In genomic region chr4:129462118-129462517, GRCm38 (mm10) we compare ENCODE assay signal across 7 mouse cellular contexts. TPM values are rescaled to one million over a fixed set of nuclear protein-coding genes. Genes with fewer than 3 reads are reported as not detected.
DNase-seq lines count a peak whose midpoint lies in the region; ATAC-seq lines count a peak whose summit lies in the region.

No protein-coding gene starts in this region.

- H3K9ac ChIP-seq in neural tube, embryonic 11.5 days (ENCODE audit: low read length): peak overlapping the region; percentile 66
- peak overlapping the region; percentile 61 for H3K9ac ChIP-seq in embryonic facial prominence, embryonic 11.5 days (replicated peaks; ENCODE audit: low read length)
- H3K9ac ChIP-seq in midbrain, embryonic 16.5 days (ENCODE audit: low read depth, low read length): peak overlapping the region; percentile 91

- peak overlapping the region; percentile 95 for H3K4me3 ChIP-seq in neural tube, embryonic 11.5 days (ENCODE audit: low read depth, low read length)
- H3K4me3 ChIP-seq in embryonic facial prominence, embryonic 11.5 days (ENCODE audit: low read depth, low read length): peak overlapping the region; percentile 74
- H3K4me3 ChIP-seq in midbrain, embryonic 16.5 days (ENCODE audit: low read depth, low read length): peak overlapping the region; percentile 93

- DNase-seq in neural tube, embryonic 11.5 days (ENCODE audit: low spot score): no peak
- DNase-seq in neural tube, embryonic 10.5 days (ENCODE audit: extremely low spot score, low spot score): no peak
- DNase-seq in embryonic facial prominence, embryonic 11.5 days (ENCODE audit: low spot score): no peak
- peak; percentile 14 for DNase-seq in kidney, adult 18-20 months
- DNase-seq in frontal cortex, postnatal 36 days (ENCODE audit: low spot score in 2 of 2): no peak
- no peak for DNase-seq in urinary bladder, postnatal 25 days (ENCODE audit: low spot score)

- ATAC-seq in neural tube, embryonic 11.5 days (ENCODE audit: insufficient read depth, low FRiP score, low TSS enrichment): no peak
- ATAC-seq in embryonic facial prominence, embryonic 11.5 days (replicated peaks; ENCODE audit: insufficient number of reproducible peaks, low FRiP score, low TSS enrichment, low read depth): no peak
- ATAC-seq in midbrain, embryonic 16.5 days: no peak

- 48% methylated on average over 3 of the region's 3 CpGs for WGBS in neural tube, embryonic 11.5 days
- 43% methylated on average over 3 of the region's 3 CpGs for WGBS in embryonic facial prominence, embryonic 11.5 days
- WGBS in midbrain, embryonic 16.5 days: 44% methylated on average over 3 of the region's 3 CpGs

- H3K27me3 ChIP-seq in neural tube, embryonic 11.5 days (ENCODE audit: control insufficient read depth, insufficient read depth, low read length): no peaks in the 10 kb centered on the region
- no peaks in the 10 kb centered on the region for H3K27me3 ChIP-seq in embryonic facial prominence, embryonic 11.5 days (ENCODE audit: control insufficient read depth, insufficient read depth, low read length)
- no peaks in the 10 kb centered on the region for H3K27me3 ChIP-seq in midbrain, embryonic 16.5 days (ENCODE audit: control insufficient read depth, insufficient read depth, low read depth, low read length)

- peaks cover 3% of the 10 kb centered on the region for H3K36me3 ChIP-seq in neural tube, embryonic 11.5 days (ENCODE audit: control insufficient read depth, insufficient read depth, low read length)
- peaks cover 3% of the 10 kb centered on the region for H3K36me3 ChIP-seq in embryonic facial prominence, embryonic 11.5 days (replicated peaks; ENCODE audit: control insufficient read depth, insufficient read depth, low read depth, low read length)
- H3K36me3 ChIP-seq in midbrain, embryonic 16.5 days (ENCODE audit: control insufficient read depth, insufficient read depth, low read length): peaks cover 19% of the 10 kb centered on the region

- H3K4me1 ChIP-seq in neural tube, embryonic 11.5 days (ENCODE audit: control insufficient read depth, insufficient read depth, low read length): peaks cover 6% of the 10 kb centered on the region; the same call in 1 of the 2 replicates
- H3K4me1 ChIP-seq in embryonic facial prominence, embryonic 11.5 days (ENCODE audit: control insufficient read depth, insufficient read depth, low read length): no peaks in the 10 kb centered on the region
- peaks cover 8% of the 10 kb centered on the region for H3K4me1 ChIP-seq in midbrain, embryonic 16.5 days (ENCODE audit: control insufficient read depth, insufficient read depth, low read length)

- H3K27ac ChIP-seq in neural tube, embryonic 11.5 days (ENCODE audit: low read depth, low read length): no peak overlapping the region
- H3K27ac ChIP-seq in embryonic facial prominence, embryonic 11.5 days (replicated peaks; ENCODE audit: low read depth, low read length): no peak overlapping the region
- peak overlapping the region; percentile 71; the same call in 1 of the 2 replicates for H3K27ac ChIP-seq in midbrain, embryonic 16.5 days (ENCODE audit: low read length)

- H3K9me3 ChIP-seq in neural tube, embryonic 11.5 days (ENCODE audit: control insufficient read depth, low read length): no peaks in the 10 kb centered on the region
- H3K9me3 ChIP-seq in embryonic facial prominence, embryonic 11.5 days (replicated peaks; ENCODE audit: control insufficient read depth, low read length): no peaks in the 10 kb centered on the region
- no peaks in the 10 kb centered on the region for H3K9me3 ChIP-seq in midbrain, embryonic 16.5 days (replicated peaks; ENCODE audit: control insufficient read depth, low read length, poor library complexity, severe bottlenecking)

- peak overlapping the region; percentile 69 for H3K4me2 ChIP-seq in neural tube, embryonic 11.5 days (ENCODE audit: low read depth)
- H3K4me2 ChIP-seq in embryonic facial prominence, embryonic 11.5 days (ENCODE audit: low read depth, low read length): peak overlapping the region; percentile 76
- peak overlapping the region; percentile 82 for H3K4me2 ChIP-seq in midbrain, embryonic 16.5 days (ENCODE audit: low read length)

RNA-seq across cellular contexts. Expression of gene Bsdc1, which starts 0.7 kb away (rescaled TPM):
- polyA plus RNA-seq in neural tube, embryonic 11.5 days (2014; fragmentation: Nextera tagmentation; extraction: Ambion mirVana): 27.6 and 31.7 TPM in 2 replicates
- polyA plus RNA-seq in embryonic facial prominence, embryonic 11.5 days (2014; fragmentation: Nextera tagmentation; extraction: Ambion mirVana): 21.2 and 22.0 TPM in 2 replicates
- 31.5 and 34.7 TPM in 2 replicates for polyA plus RNA-seq in midbrain, embryonic 16.5 days (2015; fragmentation: Nextera tagmentation; extraction: Ambion mirVana)

RNA-seq across cellular contexts. Expression of gene Zbtb8b, which starts 21.5 kb away (rescaled TPM):
- polyA plus RNA-seq in neural tube, embryonic 11.5 days (2014; fragmentation: Nextera tagmentation; extraction: Ambion mirVana): 2.1 and 2.6 TPM in 2 replicates
- polyA plus RNA-seq in embryonic facial prominence, embryonic 11.5 days (2014; fragmentation: Nextera tagmentation; extraction: Ambion mirVana): 2.4 and 2.8 TPM in 2 replicates
- polyA plus RNA-seq in midbrain, embryonic 16.5 days (2015; fragmentation: Nextera tagmentation; extraction: Ambion mirVana): 19.1 and 19.6 TPM in 2 replicates

RNA-seq across cellular contexts. Expression of gene Tssk3, which starts 28.7 kb away (rescaled TPM):
- polyA plus RNA-seq in neural tube, embryonic 11.5 days (2014; fragmentation: Nextera tagmentation; extraction: Ambion mirVana): not detected in 2 replicates
- not detected in 2 replicates for polyA plus RNA-seq in embryonic facial prominence, embryonic 11.5 days (2014; fragmentation: Nextera tagmentation; extraction: Ambion mirVana)
- 1.2 TPM in 2 replicates for polyA plus RNA-seq in midbrain, embryonic 16.5 days (2015; fragmentation: Nextera tagmentation; extraction: Ambion mirVana)

RNA-seq across cellular contexts. Expression of gene Fam229a, which starts 28.9 kb away (rescaled TPM):
- not detected in 2 replicates for polyA plus RNA-seq in neural tube, embryonic 11.5 days (2014; fragmentation: Nextera tagmentation; extraction: Ambion mirVana)
- not detected in 2 replicates for polyA plus RNA-seq in embryonic facial prominence, embryonic 11.5 days (2014; fragmentation: Nextera tagmentation; extraction: Ambion mirVana)
- 0.56 and 0.94 TPM in 2 replicates for polyA plus RNA-seq in midbrain, embryonic 16.5 days (2015; fragmentation: Nextera tagmentation; extraction: Ambion mirVana)

RNA-seq across cellular contexts. Expression of gene Marcksl1, which starts 51.3 kb away (rescaled TPM):
- polyA plus RNA-seq in neural tube, embryonic 11.5 days (2014; fragmentation: Nextera tagmentation; extraction: Ambion mirVana): 1,866 and 1,920 TPM in 2 replicates
- 1,559 and 1,563 TPM in 2 replicates for polyA plus RNA-seq in embryonic facial prominence, embryonic 11.5 days (2014; fragmentation: Nextera tagmentation; extraction: Ambion mirVana)
- 1,543 and 1,683 TPM in 2 replicates for polyA plus RNA-seq in midbrain, embryonic 16.5 days (2015; fragmentation: Nextera tagmentation; extraction: Ambion mirVana)
